Mouse (Mus musculus): ENCODE data around the gene Gsto1.

GRCm38 (mm10) chr19:47867628-47868175, 12.9 kb downstream of the Gsto1 start:
- TF ChIP-seq GATA1 (IDR thresholded peaks at IDR 0.05; ENCODE audit: borderline replicate concordance, low read length) (no peak), FLI1 (IDR thresholded peaks at IDR 0.05; ENCODE audit: low read length) (no peak)

Data from megakaryocyte, embryonic 14.5 days (primary cell).